Mouse (Mus musculus): ENCODE measurements around the gene Olfr1389. TPM values are rescaled to one million over a fixed set of nuclear protein-coding genes. Genes with fewer than 3 reads are reported as not detected.

Olfr1389 gene
- polyA plus RNA-seq, 1 experiment from 2014 or later, result not detected

Other genes starting within 250 kb of the Olfr1389 start
- gene Btnl9, start 235.9 kb upstream of the Olfr1389 start, polyA plus RNA-seq (2016; fragmentation: Nextera tagmentation; extraction: Ambion mirVana), result 0.04 and 0.39 TPM in 2 replicates
- 49.5 and 61.0 TPM in 2 replicates for gene Zfp62, start 219.8 kb upstream of the Olfr1389 start, polyA plus RNA-seq (2016; fragmentation: Nextera tagmentation; extraction: Ambion mirVana)
- 36.6 and 36.7 TPM in 2 replicates for gene Mgat1, start 178.9 kb upstream of the Olfr1389 start, polyA plus RNA-seq (2016; fragmentation: Nextera tagmentation; extraction: Ambion mirVana)
- gene Olfr1393, start 144.8 kb upstream of the Olfr1389 start, polyA plus RNA-seq (2016; fragmentation: Nextera tagmentation; extraction: Ambion mirVana), result 0.06 TPM in 1 of 2 replicates, not detected in the other
- gene Olfr1392, start 137.8 kb upstream of the Olfr1389 start, polyA plus RNA-seq (2016; fragmentation: Nextera tagmentation; extraction: Ambion mirVana), result 0.20 TPM in 1 of 2 replicates, not detected in the other
- gene Olfr10, start 118.3 kb upstream of the Olfr1389 start, polyA plus RNA-seq (2016; fragmentation: Nextera tagmentation; extraction: Ambion mirVana), result not detected in 2 replicates
- gene Olfr1391, start 100.3 kb upstream of the Olfr1389 start, polyA plus RNA-seq (2016; fragmentation: Nextera tagmentation; extraction: Ambion mirVana), result not detected in 2 replicates
- gene Olfr1390, start 87.9 kb upstream of the Olfr1389 start, polyA plus RNA-seq (2016; fragmentation: Nextera tagmentation; extraction: Ambion mirVana), result not detected in 2 replicates
- 0.06 TPM in 1 of 2 replicates, not detected in the other for gene Olfr1388, start 13.6 kb downstream of the Olfr1389 start, polyA plus RNA-seq (2016; fragmentation: Nextera tagmentation; extraction: Ambion mirVana)
- not detected in 2 replicates for gene Olfr1387, start 32.3 kb downstream of the Olfr1389 start, polyA plus RNA-seq (2016; fragmentation: Nextera tagmentation; extraction: Ambion mirVana)
- not detected in 2 replicates for gene Olfr1386, start 42.0 kb downstream of the Olfr1389 start, polyA plus RNA-seq (2016; fragmentation: Nextera tagmentation; extraction: Ambion mirVana)
- gene Olfr1385, start 66.0 kb downstream of the Olfr1389 start, polyA plus RNA-seq (2016; fragmentation: Nextera tagmentation; extraction: Ambion mirVana), result not detected in 2 replicates
- gene Olfr1384, start 83.7 kb downstream of the Olfr1389 start, polyA plus RNA-seq (2016; fragmentation: Nextera tagmentation; extraction: Ambion mirVana), result not detected in 2 replicates
- not detected in 2 replicates for gene Olfr1383, start 96.6 kb downstream of the Olfr1389 start, polyA plus RNA-seq (2016; fragmentation: Nextera tagmentation; extraction: Ambion mirVana)
- gene Olfr1382, start 105.2 kb downstream of the Olfr1389 start, polyA plus RNA-seq (2016; fragmentation: Nextera tagmentation; extraction: Ambion mirVana), result not detected in 2 replicates
- gene Olfr1381, start 120.4 kb downstream of the Olfr1389 start, polyA plus RNA-seq (2016; fragmentation: Nextera tagmentation; extraction: Ambion mirVana), result not detected in 2 replicates
- not detected in 2 replicates for gene Olfr1380, start 133.8 kb downstream of the Olfr1389 start, polyA plus RNA-seq (2016; fragmentation: Nextera tagmentation; extraction: Ambion mirVana)
- gene Flt4, start 186.2 kb downstream of the Olfr1389 start, polyA plus RNA-seq (2016; fragmentation: Nextera tagmentation; extraction: Ambion mirVana), result 2.4 and 2.8 TPM in 2 replicates
- gene Scgb3a1, start 240.5 kb downstream of the Olfr1389 start, polyA plus RNA-seq (2016; fragmentation: Nextera tagmentation; extraction: Ambion mirVana), result not detected in 2 replicates